Mouse (Mus musculus): ENCODE data around the gene Fcho1.
A peak's percentile ranks its signal among the peaks of the same experiment; 100 is the strongest.
"Not testable (repeated sequence)": the region's sequence is repeated elsewhere in the genome, so short reads cannot be mapped to it uniquely, and the experiment has no call there.

The Fcho1 gene

GRCm38 (mm10) chr8:71718252-71718651, 7.3 kb downstream of the Fcho1 start:
- no peak for DNase-seq (ENCODE audit: low spot score in 2 of 2)

GRCm38 (mm10) chr8:71717096-71717495, 8.4 kb downstream of the Fcho1 start:
- no peak for DNase-seq (ENCODE audit: low spot score in 2 of 2)

- no peak for DNase-seq (ENCODE audit: low spot score in 2 of 2)
Measured at GRCm38 (mm10) chr8:71716561-71717053, 8.9 kb downstream of the Fcho1 start.

DNA sequence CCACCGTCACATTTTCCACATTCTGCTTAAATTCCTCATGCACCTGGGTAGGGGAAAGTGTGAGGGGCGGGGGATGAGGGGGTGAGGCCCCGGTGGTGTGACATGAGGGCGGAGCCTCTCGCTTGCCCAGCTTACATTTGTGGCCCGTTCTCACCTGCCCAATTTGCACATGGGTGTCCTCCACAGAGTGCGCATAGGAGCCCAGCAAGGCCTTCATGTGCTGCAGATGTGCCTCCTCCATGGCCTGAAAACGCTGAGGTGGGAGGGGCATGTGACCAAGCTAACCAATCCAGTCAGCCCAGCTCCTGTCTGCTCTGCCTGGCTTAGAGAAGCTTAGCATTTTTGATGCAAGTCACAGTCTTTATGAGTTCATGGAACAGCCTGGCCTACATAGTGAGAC, 10.0 kb downstream of the Fcho1 start:
- no peak for DNase-seq (ENCODE audit: low spot score in 2 of 2)

DNA sequence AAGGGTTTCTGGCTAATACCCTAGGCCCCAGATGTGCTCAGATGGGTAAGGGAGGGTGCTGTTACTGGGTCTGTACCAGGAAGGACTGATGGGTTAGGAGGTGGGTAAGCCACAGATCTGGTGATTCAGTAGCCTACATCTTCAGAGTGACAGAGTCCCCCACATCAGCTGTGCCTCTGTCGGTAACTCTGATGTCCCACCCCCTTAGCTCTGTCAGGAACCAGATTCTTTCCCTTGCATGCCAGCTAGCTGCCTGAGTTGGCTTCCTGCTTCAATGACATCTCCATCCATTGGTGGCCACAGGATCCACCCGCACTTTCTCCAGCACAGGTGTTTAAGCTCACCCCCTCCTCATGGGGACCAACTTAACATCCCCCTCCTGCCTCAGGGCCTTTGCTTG, 13.9 kb downstream of the Fcho1 start:
- DNase-seq (ENCODE audit: low spot score in 2 of 2) = no peak

GRCm38 (mm10) chr8:71709800-71710446, 15.6 kb downstream of the Fcho1 start:
- peak; percentile 81 to 87 for DNase-seq (ENCODE audit: low spot score in 2 of 2)

- DNase-seq (ENCODE audit: low spot score in 2 of 2) = peak in 1 of 2 experiments; percentile 41
Measured at GRCm38 (mm10) chr8:71709134-71709799, 16.2 kb downstream of the Fcho1 start.

DNA sequence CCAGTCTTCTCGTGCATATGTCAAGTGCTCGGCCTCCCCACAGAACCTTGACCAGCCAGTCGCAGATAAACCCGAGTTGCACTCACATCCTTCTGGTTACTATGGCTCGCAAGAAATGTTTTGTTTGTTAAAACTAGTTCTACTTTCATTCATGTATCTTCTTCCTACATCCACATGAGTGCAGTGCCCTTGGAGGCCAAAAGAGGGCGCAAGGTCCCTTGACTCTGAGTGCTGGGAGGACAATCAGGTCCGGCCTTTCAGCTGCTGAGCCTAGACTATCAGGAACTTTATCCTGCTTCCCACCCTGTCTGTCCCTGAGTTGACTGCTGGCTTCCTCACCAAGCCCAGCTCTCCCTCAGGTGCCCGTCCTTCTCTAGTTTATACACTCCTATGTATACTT, 17.6 kb downstream of the Fcho1 start:
- no peak for DNase-seq (ENCODE audit: low spot score in 2 of 2)

DNA sequence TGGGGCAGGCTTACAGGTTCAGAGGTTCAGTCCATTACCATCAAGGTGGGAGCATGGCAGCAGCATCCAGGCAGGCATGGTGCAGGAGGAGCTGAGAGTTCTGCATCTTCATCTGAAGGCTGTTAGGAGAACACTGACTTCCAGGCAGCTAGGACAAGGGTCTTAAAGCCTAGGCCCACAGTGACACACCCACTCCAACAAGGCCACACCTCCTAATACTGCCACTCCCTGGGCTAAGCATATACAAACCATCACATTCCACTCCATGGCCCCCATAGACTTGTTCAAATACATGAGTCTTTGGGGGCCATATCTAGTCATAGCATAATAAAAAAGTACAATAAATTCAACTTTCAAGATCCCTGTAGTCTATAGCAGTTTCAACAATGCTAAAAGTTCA, 22.1 kb downstream of the Fcho1 start:
- not testable (repeated sequence) for DNase-seq (ENCODE audit: low spot score in 2 of 2)

- no peak for DNase-seq (ENCODE audit: low spot score in 2 of 2)
Measured at GRCm38 (mm10) chr8:71702923-71703322, 22.6 kb downstream of the Fcho1 start.

DNA sequence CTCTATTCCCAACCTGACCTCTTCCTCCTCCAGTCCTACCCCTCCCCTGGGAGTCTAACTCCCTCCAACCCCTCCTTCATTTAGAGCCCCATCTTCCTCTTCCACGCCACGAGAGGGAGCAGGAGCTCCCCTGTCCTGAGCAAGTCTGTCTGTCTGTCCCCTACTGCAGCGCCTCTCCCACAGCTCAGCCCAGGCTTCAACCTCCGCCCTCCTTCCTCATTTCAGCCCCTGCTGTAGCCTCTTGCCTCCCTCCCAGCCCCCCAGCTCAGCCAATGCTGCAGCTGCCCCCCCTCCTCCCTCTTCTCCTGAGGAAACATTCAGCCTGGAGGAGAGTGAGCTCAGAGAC, 23.5 kb downstream of the Fcho1 start:
- DNase-seq (ENCODE audit: low spot score in 2 of 2) = no peak

- DNase-seq (ENCODE audit: low spot score in 2 of 2) = no peak
Measured at GRCm38 (mm10) chr8:71701414-71702086, 24.0 kb downstream of the Fcho1 start, which contains the start of gene B3gnt3. Gene B3gnt3 (minus strand): TSS chr8:71701789.

DNA sequence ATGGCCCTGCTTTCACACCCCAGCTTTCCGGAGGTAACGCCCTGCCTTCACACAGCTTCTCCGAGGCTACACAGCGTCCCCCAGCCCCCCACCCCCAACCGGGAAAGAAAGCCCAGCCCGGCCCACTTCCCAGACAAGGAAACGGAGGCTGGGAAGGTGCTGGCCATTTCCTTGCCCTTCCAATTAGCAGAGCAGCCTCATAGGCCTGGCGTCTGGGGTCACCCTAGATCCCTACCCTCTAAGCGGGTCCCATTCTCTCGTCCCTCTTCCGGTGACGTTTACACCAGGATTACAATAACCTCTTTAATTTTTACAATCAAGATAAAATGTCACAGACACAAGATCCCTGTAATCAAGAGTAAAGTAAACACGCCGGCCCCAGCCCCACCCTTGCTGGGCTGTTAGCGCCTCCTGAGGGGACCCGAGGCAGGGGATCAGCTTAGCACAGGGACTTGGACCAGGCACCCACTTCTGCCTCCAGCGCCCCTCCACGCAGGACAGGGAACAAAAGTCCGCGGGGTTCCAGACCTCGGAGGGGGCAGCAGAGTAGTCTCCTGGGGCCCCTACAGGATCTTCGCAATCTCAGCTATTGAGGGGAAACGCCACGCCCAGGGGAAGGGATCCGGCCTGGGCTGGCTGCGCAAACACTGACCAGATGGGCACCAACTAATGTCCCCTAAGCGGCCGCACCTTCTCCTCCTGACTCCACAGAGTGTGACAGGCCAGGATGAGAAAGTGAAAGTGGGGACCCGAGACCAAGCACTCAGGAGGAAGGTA, 24.8 kb downstream of the Fcho1 start:
- DNase-seq (ENCODE audit: low spot score in 2 of 2) = no peak

- not testable (repeated sequence) for DNase-seq (ENCODE audit: low spot score in 2 of 2)
Measured at GRCm38 (mm10) chr8:71695456-71695855, 30.1 kb downstream of the Fcho1 start.

DNA sequence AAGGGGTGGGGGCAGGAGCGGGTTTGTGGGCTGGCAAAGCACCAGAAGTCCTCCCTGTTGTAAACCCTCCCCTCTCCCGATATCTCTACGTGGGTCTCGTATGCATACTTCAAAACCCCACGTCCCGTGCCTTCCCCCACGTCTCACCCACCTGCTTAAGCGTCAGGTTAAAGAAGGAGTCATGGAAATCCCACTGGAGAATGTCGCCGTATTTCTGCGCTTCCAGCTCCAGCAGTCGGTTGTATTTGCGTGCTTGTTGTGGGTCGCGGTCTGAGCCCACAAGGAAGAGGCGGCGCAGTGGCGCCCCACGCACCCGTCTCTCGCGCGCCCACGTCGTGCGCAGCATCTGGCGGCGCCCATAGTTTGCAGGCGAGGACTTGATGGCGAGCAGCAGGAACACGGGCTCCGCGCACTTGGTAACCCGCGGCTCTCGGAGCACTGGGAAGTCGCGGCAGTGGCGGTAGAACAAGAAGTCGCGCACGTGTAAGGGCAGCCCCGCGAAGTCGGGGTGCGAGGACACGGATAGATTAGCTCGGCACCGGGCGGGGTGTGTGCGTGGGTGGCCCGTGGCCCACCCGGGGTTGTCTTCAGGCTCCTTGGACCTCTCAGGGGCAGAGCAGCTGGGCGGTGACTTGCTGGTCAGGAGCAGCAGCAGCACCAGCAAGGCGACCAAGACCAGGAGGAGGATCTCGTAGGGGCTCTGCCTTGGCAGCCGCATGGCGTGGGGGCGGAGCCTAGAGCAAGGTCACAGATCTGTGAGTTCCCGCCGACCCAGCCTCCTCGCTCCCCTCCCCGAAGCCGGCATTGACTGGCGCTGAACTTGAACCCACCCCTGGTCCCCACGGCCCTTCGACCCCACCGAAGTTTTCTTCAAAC, 32.1 kb downstream of the Fcho1 start:
- no peak for DNase-seq (ENCODE audit: low spot score in 2 of 2)

DNA sequence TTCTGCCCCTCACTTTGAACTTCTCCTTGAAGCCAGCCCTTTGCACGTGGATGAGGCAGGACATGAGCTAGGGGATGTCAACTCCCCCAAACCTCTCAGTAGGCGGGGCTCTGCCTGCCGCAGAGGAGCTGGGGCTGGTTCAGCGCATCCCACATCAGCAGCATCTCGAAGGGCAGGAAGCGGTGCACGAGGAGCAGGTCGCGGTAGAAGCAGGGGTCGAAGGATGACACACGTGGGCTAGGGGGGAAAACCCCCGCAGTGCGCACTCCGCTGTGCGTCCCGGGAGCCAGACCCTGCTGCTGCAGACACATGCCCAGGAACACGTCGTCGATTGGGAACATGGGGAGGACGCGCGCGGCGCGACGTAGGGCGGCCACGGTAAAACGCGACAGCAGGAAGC, 33.0 kb downstream of the Fcho1 start:
- DNase-seq (ENCODE audit: low spot score in 2 of 2) = no peak

- DNase-seq (ENCODE audit: low spot score in 2 of 2) = no peak
Measured at GRCm38 (mm10) chr8:71689028-71689427, 36.5 kb downstream of the Fcho1 start, which contains the start of gene Insl3. Gene Insl3 (plus strand): TSS chr8:71689214.

DNA sequence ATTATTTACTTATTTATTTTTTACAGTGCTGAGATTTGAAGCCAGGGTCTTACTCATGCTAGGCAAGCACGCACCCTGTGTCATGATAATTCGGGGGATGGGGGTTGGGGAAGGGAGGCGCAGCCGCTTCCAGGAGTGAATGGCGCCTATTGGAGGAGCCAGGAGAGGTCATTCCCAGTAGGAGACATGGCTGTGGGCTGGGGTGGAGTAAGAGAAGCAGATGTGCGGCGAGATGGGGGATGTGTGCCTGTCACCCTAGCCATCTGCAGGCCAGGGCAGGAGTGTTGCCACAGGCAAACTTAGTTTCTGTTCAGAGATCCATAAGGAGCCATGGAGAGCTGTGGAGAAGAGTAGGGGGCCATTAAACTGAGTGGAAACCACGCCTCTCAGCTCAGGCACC, 37.9 kb downstream of the Fcho1 start:
- DNase-seq (ENCODE audit: low spot score in 2 of 2) = no peak

GRCm38 (mm10) chr8:71686143-71686734, 39.3 kb downstream of the Fcho1 start:
- DNase-seq (ENCODE audit: low spot score in 2 of 2) = no peak

- DNase-seq (ENCODE audit: low spot score in 2 of 2) = no peak
Measured at GRCm38 (mm10) chr8:71685573-71685972, 39.9 kb downstream of the Fcho1 start.

- no peak for DNase-seq (ENCODE audit: low spot score in 2 of 2)
Measured at GRCm38 (mm10) chr8:71684701-71685100, 40.8 kb downstream of the Fcho1 start.

Measured in right cerebral cortex, postnatal 36 days (tissue).